Mouse (Mus musculus) spleen, postnatal 10 days (tissue): ENCODE data around the gene Srp68.

Experiments
- DNase-seq, 2 experiments: peaks; one replicate each; pipeline ENCODE4 v3.0.0; 2021 to 2022; ENCODE audit warnings: low spot score in 2 of 2

Srp68 gene

DNA sequence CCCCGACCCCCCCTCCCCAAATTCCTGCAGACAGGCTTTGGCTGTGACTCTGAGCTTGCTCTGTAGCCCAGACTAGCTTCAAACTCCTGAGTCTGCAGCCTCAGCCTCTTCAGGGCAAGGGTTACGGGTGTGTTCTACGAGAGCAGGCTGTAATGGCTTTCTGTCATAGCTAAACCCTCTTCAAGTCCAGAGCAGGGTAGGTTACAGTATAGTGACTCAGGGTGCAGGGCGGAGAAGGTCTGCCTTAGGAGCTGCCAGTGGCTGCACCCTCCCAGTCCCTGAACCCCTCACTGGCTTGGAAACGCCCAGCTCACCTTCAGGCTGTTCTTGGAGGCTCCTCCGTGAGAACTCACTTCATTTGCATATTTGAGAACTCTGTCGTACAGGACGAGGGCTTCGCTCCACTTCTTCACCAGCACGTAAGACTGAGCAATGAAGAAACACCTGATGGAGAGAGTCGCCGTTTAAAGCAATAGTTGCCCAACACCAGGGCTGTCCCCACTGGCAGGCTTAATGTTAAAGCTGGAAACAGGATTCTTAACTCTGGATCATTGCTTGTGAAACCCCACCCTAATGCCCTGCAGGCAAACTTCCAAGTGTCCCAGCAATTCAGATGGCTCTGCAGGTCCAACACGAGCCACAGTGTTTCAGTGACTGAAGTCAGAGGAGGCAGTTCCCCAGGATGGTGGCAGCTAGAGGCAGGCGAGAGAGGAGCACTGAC, 26.4 kb downstream of the Srp68 start:
- DNase-seq = peak in 1 of 2 experiments; percentile 10

DNA sequence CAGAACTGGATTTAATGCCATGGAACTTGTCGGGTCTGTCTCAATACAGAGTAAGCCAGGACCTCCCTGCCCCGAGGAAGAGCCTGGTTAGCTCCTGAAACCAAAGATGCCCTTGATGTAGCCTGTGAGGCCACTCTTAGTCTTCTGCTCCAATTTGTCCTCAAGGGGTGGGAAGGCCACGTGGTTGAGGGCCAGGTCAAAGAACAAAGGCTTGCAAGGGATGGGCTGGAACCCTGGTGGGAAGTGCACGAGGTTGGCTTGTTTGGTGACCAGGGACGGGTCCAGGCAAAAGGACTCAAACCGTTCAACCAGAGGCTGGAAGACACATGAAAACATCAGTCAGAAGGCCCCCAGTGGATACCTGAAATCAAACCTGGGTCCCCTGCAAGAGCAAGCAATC, 28.4 kb downstream of the Srp68 start:
- DNase-seq = no peak

GRCm38 (mm10) chr11:116244580-116244979, 29.4 kb downstream of the Srp68 start:
- DNase-seq = no peak

DNA sequence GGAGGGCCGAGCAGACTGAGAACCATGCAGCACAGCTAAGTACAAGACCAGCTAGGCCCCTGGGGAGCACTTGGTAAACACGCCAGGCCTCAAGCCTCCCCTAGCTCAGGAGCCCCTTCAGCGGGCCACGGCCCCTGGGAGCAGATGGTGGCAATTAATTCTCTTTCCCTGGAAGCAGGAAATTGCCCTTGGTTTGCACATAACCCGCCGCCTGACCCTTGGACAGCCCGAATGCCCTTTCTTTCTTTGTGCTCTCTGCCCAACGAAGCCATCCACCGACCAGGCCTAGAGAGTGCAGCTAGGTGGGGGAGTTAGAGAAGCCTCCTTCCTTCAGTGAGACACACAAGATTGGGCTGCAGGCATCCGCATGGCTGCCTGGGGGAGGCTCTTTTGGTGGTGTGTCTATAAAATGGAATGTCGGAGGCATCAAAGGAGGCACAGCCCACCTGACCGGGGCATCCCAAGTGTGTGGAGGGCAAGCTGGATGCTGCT, 32.2 kb downstream of the Srp68 start:
- DNase-seq = no peak

GRCm38 (mm10) chr11:116239797-116240196, 34.2 kb downstream of the Srp68 start:
- no peak for DNase-seq

- DNase-seq = peak in 1 of 2 experiments; percentile 50
Observed at GRCm38 (mm10) chr11:116237742-116238395, 36.1 kb downstream of the Srp68 start, which contains the start of gene Evpl. TSS of gene Evpl (minus strand) at chr11:116238077.

- DNase-seq = no peak
Observed at GRCm38 (mm10) chr11:116234901-116235300, 39.1 kb downstream of the Srp68 start.

- no peak for DNase-seq
Observed at GRCm38 (mm10) chr11:116232427-116232826, 41.6 kb downstream of the Srp68 start.

DNA sequence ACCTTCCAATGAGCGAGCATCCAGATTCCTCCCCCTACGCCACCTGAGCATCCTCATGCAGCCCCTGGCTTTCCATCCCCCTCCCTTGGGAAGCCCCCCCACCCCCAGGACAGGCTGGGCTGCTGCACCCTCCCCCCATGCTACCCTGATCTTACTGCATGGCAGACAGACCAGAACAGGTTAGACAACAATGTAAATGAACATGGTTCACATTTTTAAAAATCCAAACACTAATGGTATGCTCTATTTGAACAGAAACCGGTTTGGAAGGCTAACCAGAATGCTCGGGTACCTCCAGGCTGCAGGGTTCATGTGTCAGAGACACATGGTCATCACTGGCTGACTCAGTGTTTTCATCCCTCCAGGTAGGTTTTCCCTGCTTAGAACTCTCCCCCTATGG, 45.3 kb downstream of the Srp68 start:
- no peak for DNase-seq

DNA sequence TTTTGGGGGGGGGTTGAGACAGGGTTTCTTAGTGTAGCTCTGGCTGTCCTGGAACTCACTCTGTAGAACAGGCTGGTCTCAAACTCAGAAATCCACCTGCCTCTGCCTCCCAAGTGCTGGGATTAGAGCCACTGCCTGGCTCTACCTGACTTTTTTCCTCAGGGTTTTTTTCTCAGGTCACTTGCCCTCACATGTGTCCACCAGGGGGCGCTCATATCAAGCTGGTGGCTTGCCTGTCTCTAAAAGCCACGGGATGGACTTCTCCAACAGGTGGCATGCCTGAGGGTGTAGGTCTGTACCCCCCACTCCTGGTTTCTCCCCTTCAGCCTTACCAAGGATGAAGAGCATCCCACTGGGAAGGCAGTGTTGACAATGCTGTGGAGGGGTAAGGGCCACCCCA, 47.6 kb downstream of the Srp68 start:
- peak; percentile 86 to 93 for DNase-seq

DNA sequence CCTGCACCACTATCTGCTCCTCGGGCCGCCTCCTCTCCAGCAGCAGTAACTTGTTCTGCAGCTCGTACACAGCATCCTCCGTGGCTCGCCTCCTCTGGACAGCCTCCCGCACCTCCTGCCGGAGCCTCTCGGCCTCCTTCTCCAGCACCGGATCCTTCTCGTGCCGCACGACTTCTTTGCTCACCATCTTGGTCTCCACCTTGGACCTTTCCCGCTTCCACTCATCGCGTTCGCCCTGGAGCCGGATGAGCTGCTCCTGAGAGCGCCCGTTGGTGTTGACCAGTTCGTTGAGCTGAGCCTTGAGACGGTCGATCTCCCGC, 51.3 kb downstream of the Srp68 start:
- no peak for DNase-seq

DNA sequence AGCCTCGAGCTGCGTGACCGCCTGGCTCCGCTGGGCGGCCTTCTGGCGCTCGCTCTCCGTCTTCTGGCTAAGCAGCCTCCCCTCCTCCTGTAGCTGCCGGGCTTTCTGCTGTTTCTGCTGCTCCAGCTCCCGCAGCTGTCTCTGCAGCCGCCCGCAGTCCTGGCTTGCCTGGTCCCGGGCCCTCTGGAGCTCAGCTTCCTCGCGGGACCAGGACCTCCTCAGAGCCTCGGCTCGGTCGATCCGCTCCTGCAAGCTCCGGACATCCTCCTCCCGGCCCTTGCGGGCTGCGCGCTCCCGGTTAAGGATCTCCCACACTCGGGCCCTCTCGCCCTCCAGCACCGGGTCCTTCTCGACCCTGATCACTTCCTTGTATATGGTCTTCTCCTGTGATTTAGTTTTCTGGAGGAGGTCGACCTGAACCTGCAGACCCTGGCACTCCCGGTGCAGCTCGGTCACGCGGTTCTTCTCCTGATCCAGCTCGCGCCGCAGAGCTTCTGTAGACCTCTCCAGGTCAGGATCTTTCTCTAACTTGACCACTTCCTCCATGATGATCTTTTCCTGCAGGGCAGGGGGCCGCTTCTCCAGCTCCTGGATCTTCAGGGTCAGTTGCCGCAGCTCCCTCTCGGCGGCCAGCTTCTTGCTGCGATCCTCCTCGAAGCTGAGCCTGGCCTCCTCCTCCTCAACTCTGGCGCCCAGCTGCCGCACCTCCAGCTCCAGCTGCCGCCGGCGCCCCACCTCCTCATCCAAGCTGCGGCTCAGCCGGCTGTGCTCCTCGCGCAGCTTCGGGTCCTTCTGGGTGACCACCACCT, 51.9 kb downstream of the Srp68 start:
- no peak for DNase-seq

DNA sequence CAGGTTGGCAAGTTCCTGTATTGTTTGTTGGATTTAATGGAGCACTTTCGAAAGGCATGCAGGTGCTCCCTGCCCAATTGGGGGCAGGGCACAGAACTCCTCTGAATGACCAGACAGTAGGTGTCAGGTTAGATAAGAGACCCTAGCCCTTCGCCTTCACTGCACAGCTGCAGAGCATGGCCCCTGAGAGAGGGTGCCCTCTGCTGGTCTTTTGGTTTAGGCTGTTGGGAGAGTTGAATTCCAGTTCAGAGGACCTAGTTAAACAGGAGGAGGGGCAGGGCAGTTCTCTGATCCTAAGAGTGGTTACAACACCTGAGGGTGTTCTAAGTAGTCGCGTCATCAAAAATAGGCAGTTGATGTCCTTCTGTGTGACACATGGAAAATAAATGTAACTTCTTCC, 54.1 kb downstream of the Srp68 start:
- DNase-seq = peak in 1 of 2 experiments; percentile 72

DNA sequence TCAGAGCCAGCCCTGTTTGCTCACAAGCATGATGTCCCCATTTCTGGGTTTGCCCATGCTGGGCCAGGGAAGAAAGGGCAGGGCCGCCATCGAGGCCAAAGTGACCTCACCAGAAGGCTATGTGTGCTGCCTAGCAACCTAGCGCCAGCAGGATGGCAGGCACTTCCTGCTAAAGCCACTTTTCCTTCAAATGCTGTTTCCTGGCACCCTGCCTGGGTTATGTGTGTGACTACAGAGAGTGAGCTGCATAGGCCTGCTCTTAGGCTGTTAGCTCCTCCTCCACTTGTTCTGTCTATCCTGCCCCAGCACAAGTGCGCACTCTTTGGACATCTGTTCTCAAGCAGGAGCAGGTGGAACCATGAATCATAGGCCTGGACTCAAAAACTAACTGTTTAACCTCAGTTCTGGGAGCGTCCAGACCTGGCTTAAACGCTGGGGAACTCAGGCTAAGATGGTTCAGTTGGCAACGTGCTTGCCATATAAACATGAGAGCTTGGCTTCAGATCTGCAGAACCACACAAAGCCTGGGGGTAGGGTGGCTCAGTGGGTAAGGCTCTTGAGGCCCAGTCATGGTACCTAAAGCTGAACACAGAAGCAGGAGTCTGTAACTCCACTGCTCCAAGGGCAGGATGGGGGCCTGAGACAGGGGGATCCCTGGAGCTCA, 55.1 kb downstream of the Srp68 start:
- peak in 1 of 2 experiments; percentile 60 for DNase-seq

DNA sequence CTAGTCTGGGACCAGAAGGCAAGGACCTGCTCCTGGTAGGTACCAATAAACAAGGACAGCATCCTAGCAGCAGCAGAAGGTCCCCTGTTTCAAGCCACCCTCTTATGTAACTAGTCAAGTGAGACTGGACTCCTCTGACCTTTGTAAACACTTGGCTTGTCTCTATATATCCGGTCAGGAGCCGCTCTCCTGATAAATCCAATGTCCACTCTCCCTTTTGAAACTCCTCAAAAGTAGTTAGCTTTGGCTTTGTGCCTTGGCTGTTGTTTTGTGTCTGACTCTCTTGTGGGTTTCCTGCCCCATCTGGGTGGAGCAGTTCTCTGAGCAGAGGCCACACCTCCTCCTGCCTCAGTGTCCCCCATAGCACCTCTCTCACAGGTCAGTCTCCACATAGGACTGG, 55.8 kb downstream of the Srp68 start:
- DNase-seq = no peak

- no peak for DNase-seq
Observed at GRCm38 (mm10) chr11:116216549-116216948, 57.5 kb downstream of the Srp68 start.

GRCm38 (mm10) chr11:116215991-116216390, 58.0 kb downstream of the Srp68 start:
- no peak for DNase-seq

DNA sequence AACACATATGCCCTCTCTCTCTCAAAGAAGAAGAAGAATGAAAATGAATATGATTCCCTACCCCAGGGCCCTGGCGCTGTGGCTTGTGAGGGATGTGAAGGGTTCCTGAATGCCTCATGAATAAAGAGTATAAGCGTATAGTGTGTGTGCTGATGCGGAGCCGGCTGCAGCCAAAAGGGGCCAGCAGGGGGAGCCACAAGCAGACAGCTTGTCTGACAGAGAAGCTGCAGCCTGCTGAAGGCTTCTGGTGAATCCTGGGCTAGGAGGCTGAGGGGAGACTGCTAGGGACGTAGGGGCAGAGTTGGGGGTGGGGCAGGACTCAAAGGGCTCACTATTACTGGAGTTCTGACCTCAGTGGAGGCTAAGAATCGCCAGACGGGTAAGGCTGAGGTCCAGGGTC, 58.8 kb downstream of the Srp68 start:
- peak in 1 of 2 experiments; percentile 68 for DNase-seq

- DNase-seq = no peak
Observed at GRCm38 (mm10) chr11:116213877-116214510, 60.0 kb downstream of the Srp68 start.

DNA sequence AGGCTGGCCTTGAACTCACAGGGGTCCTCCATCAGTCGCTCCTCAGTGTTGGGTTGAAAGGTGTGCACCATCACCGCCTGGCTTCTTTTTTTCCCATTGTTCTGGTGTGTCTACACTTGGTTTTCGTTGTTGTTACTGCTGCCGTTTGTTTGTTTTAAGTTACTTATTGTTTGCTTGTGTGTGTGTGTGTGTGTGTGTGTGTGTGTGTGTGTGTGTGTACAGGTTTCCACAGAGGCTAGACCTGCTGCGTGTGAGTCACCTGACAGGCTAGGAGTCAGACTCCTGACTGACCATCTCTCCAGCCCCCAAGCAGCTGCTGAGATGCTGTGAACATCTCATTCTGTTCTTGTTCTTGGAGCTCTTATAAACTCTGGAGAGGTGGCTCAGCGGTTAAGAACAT, 61.2 kb downstream of the Srp68 start:
- no peak for DNase-seq

DNA sequence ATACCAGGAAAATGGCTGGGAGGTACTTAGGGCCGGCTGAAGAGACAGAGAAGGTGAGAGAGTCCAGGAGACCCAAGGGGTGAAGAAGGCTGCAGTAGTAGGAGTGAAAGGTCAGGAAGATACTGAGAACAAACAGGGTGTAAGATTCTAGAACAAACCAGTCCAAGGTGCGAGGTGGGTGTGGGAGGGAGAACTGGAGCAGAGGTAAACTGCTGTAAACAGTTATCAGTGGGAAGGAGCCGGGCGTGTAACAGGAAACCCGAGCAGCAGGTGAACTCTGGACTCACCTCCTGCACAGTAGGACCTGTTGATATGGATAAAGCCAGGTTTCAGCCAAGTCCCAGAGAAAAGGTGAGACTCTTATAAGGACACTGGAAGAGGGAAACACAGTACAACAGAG, 63.3 kb downstream of the Srp68 start:
- DNase-seq = no peak

GRCm38 (mm10) chr11:116209257-116209656, 64.8 kb downstream of the Srp68 start:
- no peak for DNase-seq
